Mouse (Mus musculus) cerebellum, adult 9-11 months (tissue): ENCODE measurements around the gene Pced1b.

Experiments used
- DNase-seq: peaks from one replicate; pipeline ENCODE4 v3.0.0; 2022

Pced1b gene

GRCm38 (mm10) chr15:97407496-97408454 is 160.9 kb downstream of the Pced1b start:
- DNase-seq: no peak

- DNase-seq: no peak
These were observed 164.2 kb downstream of the Pced1b start for GRCm38 (mm10) chr15:97411136-97411535.

GRCm38 (mm10) chr15:97411671-97412070 is 164.8 kb downstream of the Pced1b start:
- DNase-seq: no peak

GRCm38 (mm10) chr15:97412308-97412707 is 165.4 kb downstream of the Pced1b start:
- DNase-seq: no peak

- DNase-seq: no peak
These were observed 166.0 kb downstream of the Pced1b start for GRCm38 (mm10) chr15:97412861-97413260.

GRCm38 (mm10) chr15:97414718-97415413 is 168.0 kb downstream of the Pced1b start:
- DNase-seq: no peak

- no peak for DNase-seq
These were observed 168.6 kb downstream of the Pced1b start for GRCm38 (mm10) chr15:97415426-97415946.

- no peak for DNase-seq
These were observed 173.4 kb downstream of the Pced1b start for GRCm38 (mm10) chr15:97420292-97420691.

- no peak for DNase-seq
These were observed 174.6 kb downstream of the Pced1b start for GRCm38 (mm10) chr15:97421533-97421932.

- DNase-seq: no peak
These were observed 175.5 kb downstream of the Pced1b start for GRCm38 (mm10) chr15:97422212-97422944.

- no peak for DNase-seq
These were observed 177.5 kb downstream of the Pced1b start for GRCm38 (mm10) chr15:97424375-97424774.

- no peak for DNase-seq
These were observed 178.1 kb downstream of the Pced1b start for GRCm38 (mm10) chr15:97424961-97425360.

- DNase-seq: no peak
These were observed 182.4 kb downstream of the Pced1b start for GRCm38 (mm10) chr15:97429201-97429900.

GRCm38 (mm10) chr15:97431533-97431932 is 184.6 kb downstream of the Pced1b start:
- DNase-seq: no peak

- no peak for DNase-seq
These were observed 185.3 kb downstream of the Pced1b start for GRCm38 (mm10) chr15:97432221-97432620.
